Mouse (Mus musculus) liver, embryonic 11.5 days (tissue): ENCODE data around the gene Rpn1. TPM values are rescaled to one million over a fixed set of nuclear protein-coding genes. Genes with fewer than 3 reads are reported as not detected.

Source experiments
- ATAC-seq: fragments of 200-750 bp; cut with Nextera tagmentation; replicated peaks from 2 replicates; pipeline ENCODE4 v1.8.0; 2017; ENCODE audit warnings: moderate number of reproducible peaks, mild to moderate bottlenecking, moderate TSS enrichment, moderate library complexity; ENCODE audit not compliant: low FRiP score
- DNase-seq: peaks from one replicate; pipeline ENCODE4 v3.0.0-alpha.2; 2017; ENCODE audit warnings: low spot score
- H3K27ac ChIP-seq: fragments of 300-500 bp; sonication (generic); 2 replicates; pipeline ENCODE4 v1.5.1; 2014; ENCODE audit warnings: mild to moderate bottlenecking, low read depth, low read length, control low read depth
- H3K27me3 ChIP-seq: fragments of 300-500 bp; sonication (generic); replicated peaks from 2 replicates; pipeline ENCODE4 v1.6.1; 2014; ENCODE audit warnings: low read length, mixed read lengths; ENCODE audit not compliant: control insufficient read depth, insufficient read depth
- H3K36me3 ChIP-seq: fragments of 300-500 bp; sonication (generic); 2 replicates; pipeline ENCODE4 v1.6.1; 2014; ENCODE audit warnings: mild to moderate bottlenecking, low read length, moderate library complexity, mixed read lengths; ENCODE audit not compliant: control insufficient read depth, insufficient read depth
- H3K4me1 ChIP-seq: fragments of 300-500 bp; sonication (generic); replicated peaks from 2 replicates; pipeline ENCODE4 v1.6.1; 2014; ENCODE audit warnings: low read length, mixed read lengths; ENCODE audit not compliant: control insufficient read depth, insufficient read depth
- H3K4me2 ChIP-seq: fragments of 300-500 bp; sonication (generic); 2 replicates; pipeline ENCODE4 v1.6.1; 2014; ENCODE audit warnings: mild to moderate bottlenecking, control low read depth, moderate library complexity
- H3K4me3 ChIP-seq: fragments of 300-500 bp; sonication (generic); 2 replicates; pipeline ENCODE4 v1.5.1; 2014; ENCODE audit warnings: low read depth, low read length, control low read depth
- H3K9ac ChIP-seq: fragments of 300-500 bp; sonication (generic); 2 replicates; pipeline ENCODE4 v1.6.1; 2014; ENCODE audit warnings: low read depth, low read length, control low read depth
- H3K9me3 ChIP-seq: fragments of 300-500 bp; sonication (generic); 2 replicates; pipeline ENCODE4 v1.6.1; 2016; ENCODE audit warnings: low read length, inconsistent platforms, mixed read lengths; ENCODE audit not compliant: control insufficient read depth
- WGBS: fragments of 180-500 bp; shearing (Covaris S2); extraction: QIAGEN DNeasy Blood & Tissue Kit; methylation state at CpG from one replicate; pipeline ENCODE4 v1.1.7; 2014; 5-methylcytosine and 5-hydroxymethylcytosine counted together
- polyA plus RNA-seq: library from polyadenylated mRNA; unstranded; fragments of >200 nt; fragmentation: Nextera tagmentation; extraction: Ambion mirVana; gene quantifications from 2 replicates; pipeline ENCODE4 v1.2.1, GENCODE M21; 2014

Gene Rpn1
- polyA plus RNA-seq, 1 experiment from 2014 or later, result 384 TPM

DNA sequence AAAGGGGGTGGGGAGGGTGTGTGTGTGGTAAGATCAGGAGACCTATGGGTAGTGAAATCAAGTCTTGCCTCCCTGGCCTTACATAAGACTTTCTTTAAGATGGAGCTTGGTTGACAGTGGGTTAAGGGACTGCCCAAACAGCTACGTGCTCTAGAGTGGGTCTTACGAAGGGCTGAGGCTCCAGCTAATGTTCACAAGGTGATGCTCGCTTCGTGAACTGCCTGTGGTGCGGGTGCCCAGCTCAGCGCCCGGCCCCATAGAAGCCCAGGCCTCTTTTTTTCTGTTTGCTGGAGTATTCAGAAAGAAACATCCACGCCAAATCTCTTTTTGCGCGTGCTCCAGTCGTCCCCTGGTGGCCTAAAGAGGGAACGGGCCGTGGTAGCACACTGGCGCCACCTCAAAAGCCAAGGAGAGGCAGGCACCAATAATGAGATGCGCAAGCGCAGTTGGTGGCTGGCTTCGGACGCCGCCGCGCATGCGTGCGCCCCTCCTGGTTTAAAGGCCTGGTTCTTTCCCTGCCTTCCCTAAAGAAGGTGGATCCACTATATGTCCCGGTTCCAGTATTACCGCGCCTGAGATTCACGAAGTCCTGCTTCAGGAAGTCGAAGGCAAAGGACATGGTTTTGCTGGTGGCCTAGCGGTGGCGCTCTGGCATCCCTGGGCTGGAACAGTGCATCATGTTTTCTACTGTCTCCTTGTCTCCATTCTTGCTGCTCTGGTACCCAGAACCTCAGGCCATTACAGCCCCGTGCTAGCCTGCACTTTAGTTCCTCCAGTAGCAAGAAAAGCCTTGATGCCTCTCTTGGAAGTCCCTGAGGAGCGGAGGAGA lies 21.7 kb downstream of the Rpn1 start:
- 9% methylated on average over 32 of the region's 32 CpGs for WGBS
- no peaks in the 10 kb centered on the region for H3K27me3 ChIP-seq
- peaks cover 24% of the 10 kb centered on the region for H3K36me3 ChIP-seq
- H3K9me3 ChIP-seq, result no peaks in the 10 kb centered on the region
- peak overlapping the region; percentile 24 for H3K4me3 ChIP-seq
- peaks cover 31% of the 10 kb centered on the region for H3K4me1 ChIP-seq
- peak overlapping the region; percentile 92 for H3K27ac ChIP-seq
- peak overlapping the region; percentile 55 for H3K9ac ChIP-seq
- H3K4me2 ChIP-seq, result peak overlapping the region; percentile 66
- ATAC-seq (peak; percentile 78), DNase-seq (peak; percentile 87)

- Histone ChIP-seq H3K9me3 (no peaks in the 10 kb centered on the region), H3K36me3 (peaks cover 18% of the 10 kb centered on the region), H3K4me2 (peak overlapping the region; percentile 66), H3K4me3 (no peak overlapping the region), H3K4me1 (peaks cover 31% of the 10 kb centered on the region), H3K27me3 (no peaks in the 10 kb centered on the region), H3K27ac (peak overlapping the region; percentile 92), H3K9ac (peak overlapping the region; percentile 55)
- DNase-seq, result peak; percentile 75
- 51% methylated on average over 12 of the region's 12 CpGs for WGBS
- ATAC-seq, result peak; percentile 70
These were observed 22.4 kb downstream of the Rpn1 start for GRCm38 (mm10) chr6:88106612-88107123.

- Histone ChIP-seq H3K36me3 (peaks cover 9% of the 10 kb centered on the region; the same call in 1 of the 2 replicates), H3K9ac (no peak overlapping the region; the same call in 1 of the 2 replicates), H3K4me2 (0 out of 2 replicates have a peak overlapping the region, but pooled peaks have one; percentile 15), H3K4me1 (peaks cover 34% of the 10 kb centered on the region), H3K4me3 (no peak overlapping the region), H3K27me3 (no peaks in the 10 kb centered on the region), H3K27ac (peak overlapping the region; percentile 16; the same call in 1 of the 2 replicates), H3K9me3 (no peaks in the 10 kb centered on the region)
- no peak for ATAC-seq
- 59% methylated on average over 10 of the region's 10 CpGs for WGBS
- no peak for DNase-seq
These were observed 23.6 kb downstream of the Rpn1 start for GRCm38 (mm10) chr6:88107661-88108535.

DNA sequence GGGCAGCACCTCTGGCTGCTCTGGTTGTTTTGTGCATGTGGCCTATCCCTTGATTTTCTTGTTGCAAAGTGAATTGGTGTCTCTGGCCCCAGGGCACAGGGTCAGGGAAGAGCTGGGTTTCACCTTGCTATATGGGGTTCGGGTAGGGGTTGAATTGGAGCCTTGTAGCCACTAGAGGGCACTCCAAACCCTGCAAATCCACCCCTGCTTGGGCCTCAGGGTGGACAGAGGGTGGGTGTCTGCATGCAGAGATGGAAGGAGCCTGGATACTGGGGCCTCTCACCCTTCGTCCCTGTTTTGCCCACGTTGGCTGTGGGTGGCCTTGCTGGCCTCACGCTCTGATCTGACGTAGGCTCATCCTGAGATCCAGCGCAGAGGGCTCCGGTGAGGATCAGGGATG lies 28.9 kb downstream of the Rpn1 start:
- no peak overlapping the region; the same call in 1 of the 2 replicates for H3K4me2 ChIP-seq
- peak; percentile 42 for ATAC-seq

GRCm38 (mm10) chr6:88114414-88114813 lies 30.1 kb downstream of the Rpn1 start:
- Histone ChIP-seq H3K4me1 (peaks cover 43% of the 10 kb centered on the region), H3K27ac (0 out of 2 replicates have a peak overlapping the region, but pooled peaks have one; percentile 16)

More for the DNA sequence above, 28.9 kb downstream of the Rpn1 start:
- Histone ChIP-seq H3K4me1 (peaks cover 46% of the 10 kb centered on the region), H3K9me3 (no peaks in the 10 kb centered on the region), H3K9ac (peak overlapping the region; percentile 18; the same call in 1 of the 2 replicates), H3K36me3 (no peaks in the 10 kb centered on the region), H3K27me3 (no peaks in the 10 kb centered on the region), H3K27ac (no peak overlapping the region), H3K4me3 (no peak overlapping the region)
- no peak for DNase-seq
- 36% methylated on average over 7 of the region's 7 CpGs for WGBS

DNA sequence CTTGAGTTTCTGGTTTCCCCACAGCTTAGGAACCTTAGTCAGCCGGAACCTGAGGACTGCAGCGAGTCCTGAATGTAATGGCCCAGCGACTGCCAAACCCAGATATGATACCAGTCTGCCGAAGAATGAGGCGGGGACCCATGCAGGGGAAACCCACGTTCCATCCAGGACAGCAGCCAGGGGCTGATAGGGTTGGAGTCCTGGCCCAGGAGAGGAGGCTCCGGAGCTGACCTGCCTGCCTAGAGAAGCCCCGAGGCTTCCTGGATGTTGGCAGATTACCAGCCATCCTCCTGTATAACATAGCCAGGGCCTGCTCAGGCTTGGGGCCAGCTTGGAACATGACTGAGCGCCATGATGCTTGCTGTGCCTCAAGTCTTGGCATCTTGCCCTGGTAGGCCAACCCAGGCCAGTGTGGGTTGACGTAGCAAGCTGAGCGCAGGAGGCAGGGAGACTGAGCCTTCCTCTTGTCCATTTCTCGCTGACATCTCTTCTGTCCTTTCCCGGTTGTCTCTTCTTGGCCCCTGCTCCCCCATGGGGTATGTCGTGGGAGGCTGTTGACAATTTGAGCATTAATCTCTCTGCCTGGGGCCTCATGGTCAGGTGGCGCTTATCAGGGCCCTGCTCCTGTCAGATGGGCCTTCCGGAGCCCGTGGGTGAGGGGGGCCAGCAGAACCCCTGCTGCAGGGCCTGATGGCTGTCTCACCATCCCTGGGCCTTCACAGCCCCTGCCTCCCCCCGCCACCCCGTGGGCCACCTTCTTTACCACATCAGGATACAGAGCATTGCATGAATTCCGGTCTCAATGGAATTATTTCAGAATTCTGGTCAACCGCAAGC lies 32.3 kb downstream of the Rpn1 start:
- DNase-seq (peak; percentile 65), ATAC-seq (peak; percentile 88)
- peak overlapping the region; percentile 64 for H3K9ac ChIP-seq
- H3K27ac ChIP-seq, result peak overlapping the region; percentile 89
- peaks cover 40% of the 10 kb centered on the region for H3K4me1 ChIP-seq
- H3K4me3 ChIP-seq, result no peak overlapping the region
- H3K9me3 ChIP-seq, result no peaks in the 10 kb centered on the region
- H3K36me3 ChIP-seq, result no peaks in the 10 kb centered on the region
- H3K27me3 ChIP-seq, result no peaks in the 10 kb centered on the region
- 40% methylated on average over 21 of the region's 21 CpGs for WGBS
- H3K4me2 ChIP-seq, result peak overlapping the region; percentile 53

More at GRCm38 (mm10) chr6:88114414-88114813, 30.1 kb downstream of the Rpn1 start:
- Histone ChIP-seq H3K36me3 (no peaks in the 10 kb centered on the region), H3K4me3 (no peak overlapping the region), H3K9ac (peak overlapping the region; percentile 26; the same call in 1 of the 2 replicates), H3K9me3 (no peaks in the 10 kb centered on the region), H3K4me2 (no peak overlapping the region), H3K27me3 (no peaks in the 10 kb centered on the region)
- ATAC-seq, result no peak
- DNase-seq, result no peak
- WGBS, result 68% methylated on average over 5 of the region's 5 CpGs

- Histone ChIP-seq H3K4me2 (peak overlapping the region; percentile 53), H3K9me3 (no peaks in the 10 kb centered on the region), H3K4me1 (peaks cover 45% of the 10 kb centered on the region), H3K36me3 (no peaks in the 10 kb centered on the region), H3K27ac (peak overlapping the region; percentile 89), H3K4me3 (no peak overlapping the region), H3K27me3 (no peaks in the 10 kb centered on the region), H3K9ac (peak overlapping the region; percentile 64)
- ATAC-seq (peak; percentile 56), DNase-seq (no peak)
- WGBS, result 42% methylated on average over 10 of the region's 10 CpGs
These were observed 32.9 kb downstream of the Rpn1 start for GRCm38 (mm10) chr6:88117184-88117575.
